Mouse (Mus musculus): ENCODE measurements around the gene Yaf2. TPM values are rescaled to one million over a fixed set of nuclear protein-coding genes. Genes with fewer than 3 reads are reported as not detected.

Gene Yaf2
- polyA plus RNA-seq, 1 experiment from 2014 or later, result 85.8 TPM

Other genes with a start within 250 kb of the Yaf2 start
- gene Gxylt1, start 61.8 kb downstream of the Yaf2 start, polyA plus RNA-seq (2015; fragmentation: Nextera tagmentation; extraction: Ambion mirVana), result 12.6 and 15.8 TPM in 2 replicates
- 115 and 118 TPM in 2 replicates for gene Zcrb1, start 61.4 kb upstream of the Yaf2 start, polyA plus RNA-seq (2015; fragmentation: Nextera tagmentation; extraction: Ambion mirVana)
- gene Pphln1, start 61.4 kb upstream of the Yaf2 start, polyA plus RNA-seq (2015; fragmentation: Nextera tagmentation; extraction: Ambion mirVana), result 41.3 and 53.1 TPM in 2 replicates